Mouse (Mus musculus): ENCODE results near the gene Htr5b. TPM values are rescaled to one million over a fixed set of nuclear protein-coding genes. Genes with fewer than 3 reads are reported as not detected.

Gene Htr5b
- polyA plus RNA-seq, 3 experiments from 2014 or later = not detected

DNA sequence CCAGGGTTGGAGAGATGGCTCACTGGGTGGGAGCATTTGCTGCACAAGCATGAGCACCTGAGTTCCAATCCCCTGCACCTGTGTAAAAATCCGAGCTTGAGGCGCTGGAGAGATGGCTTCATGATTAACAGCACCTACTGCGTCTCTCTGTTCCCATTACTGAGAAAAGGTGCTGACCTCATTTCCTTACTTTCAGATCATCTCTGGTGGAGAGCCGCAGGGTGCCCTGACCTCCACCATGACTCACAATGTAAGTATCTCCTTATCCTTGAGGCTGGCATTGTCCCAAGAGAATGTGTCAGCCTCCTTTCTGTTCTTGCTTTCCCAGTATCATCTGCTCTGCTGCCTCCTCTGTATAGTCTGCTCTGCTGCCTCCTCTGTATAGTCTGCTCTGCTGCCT, 45.2 kb downstream of the Htr5b start:
- no peak for ATAC-seq

DNA sequence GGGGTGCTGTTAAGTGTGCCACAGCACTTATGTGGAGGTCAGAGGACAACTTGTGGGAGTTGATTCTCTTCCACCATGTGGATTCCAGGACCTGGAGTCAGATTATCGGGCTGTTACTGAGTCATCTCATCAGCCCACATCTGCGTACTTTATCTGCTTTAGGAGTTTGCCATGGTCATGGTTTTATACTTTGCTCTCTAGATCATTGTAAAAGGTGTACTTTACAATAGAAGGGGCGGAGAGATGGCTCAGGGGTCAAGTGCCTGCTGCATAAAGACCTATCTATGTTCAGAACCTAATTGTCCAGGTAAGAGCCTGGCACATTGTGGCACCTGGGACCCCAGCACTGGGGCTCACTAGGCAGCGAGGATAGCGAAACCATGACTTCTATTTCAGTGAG, 48.9 kb downstream of the Htr5b start:
- no peak for ATAC-seq

DNA sequence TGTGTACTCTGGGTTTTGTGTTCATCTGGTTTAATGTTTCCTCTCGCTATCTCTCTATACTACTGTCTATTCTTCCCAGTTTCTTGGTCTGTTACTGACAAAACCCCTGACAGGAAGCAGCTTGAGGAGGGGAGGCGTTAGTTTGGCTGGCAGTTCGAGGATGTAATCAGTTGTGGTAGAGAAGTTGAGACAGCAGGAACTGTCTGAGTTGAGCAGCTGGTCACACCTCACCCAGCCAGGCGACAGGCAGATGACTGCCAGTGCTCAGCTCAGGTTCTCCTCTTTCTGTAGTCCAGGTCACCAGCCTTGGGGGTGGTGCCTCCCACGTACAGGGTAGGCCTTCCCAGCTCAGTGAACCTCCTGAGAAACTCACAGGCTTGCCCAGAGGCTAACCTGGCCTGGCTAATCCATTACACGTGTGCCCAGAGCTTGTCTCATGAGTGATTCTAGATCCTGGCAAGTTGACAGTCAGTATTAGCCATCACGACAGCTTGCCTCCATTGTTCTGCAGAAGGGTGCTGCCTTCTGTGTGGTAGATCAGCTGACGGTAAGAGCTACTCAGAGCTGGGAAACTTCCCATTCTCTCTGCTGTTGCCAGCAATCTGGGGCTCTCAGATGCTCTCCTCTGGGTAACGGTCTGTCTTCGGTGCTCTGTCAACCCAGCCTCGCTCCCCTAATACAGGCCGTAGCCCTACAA, 49.8 kb downstream of the Htr5b start:
- ATAC-seq = no peak

DNA sequence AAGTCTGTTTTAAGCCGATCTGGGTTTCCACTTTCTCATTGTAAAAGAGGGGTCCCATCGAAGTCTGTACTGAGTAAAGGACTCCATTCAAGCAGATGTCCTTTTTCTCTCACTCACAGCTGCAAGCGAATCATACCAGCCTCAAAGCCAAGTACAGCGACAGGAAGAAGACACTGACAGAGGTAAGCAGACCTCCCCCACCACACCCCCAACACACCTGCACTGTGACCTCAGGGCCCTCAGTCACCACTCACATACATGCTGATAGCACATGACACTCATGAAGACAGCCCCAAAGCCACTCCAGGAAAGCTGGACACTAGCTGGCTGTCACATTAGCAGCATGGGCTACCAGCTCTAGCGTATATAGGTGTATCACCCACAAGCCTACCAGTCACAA, 50.5 kb downstream of the Htr5b start:
- no peak for ATAC-seq

DNA sequence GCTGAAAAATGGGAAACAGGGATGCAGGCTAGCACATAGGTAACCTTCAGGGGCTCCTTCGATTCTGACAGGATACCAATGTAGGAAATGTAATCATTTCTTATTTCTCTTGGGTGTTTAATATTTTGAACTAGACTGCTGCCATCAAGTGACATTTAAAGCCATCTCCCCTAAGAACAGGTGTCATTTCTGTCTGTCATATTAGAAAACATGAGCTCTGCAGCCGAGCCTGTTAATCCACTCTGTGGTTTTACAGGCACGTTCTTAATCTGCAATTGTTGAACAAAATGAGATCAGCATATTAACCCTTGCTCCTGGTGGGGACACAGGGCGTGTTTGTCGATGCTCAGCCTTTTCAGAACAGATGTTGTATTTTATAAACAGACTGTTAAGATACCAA, 56.8 kb downstream of the Htr5b start:
- no peak for ATAC-seq

DNA sequence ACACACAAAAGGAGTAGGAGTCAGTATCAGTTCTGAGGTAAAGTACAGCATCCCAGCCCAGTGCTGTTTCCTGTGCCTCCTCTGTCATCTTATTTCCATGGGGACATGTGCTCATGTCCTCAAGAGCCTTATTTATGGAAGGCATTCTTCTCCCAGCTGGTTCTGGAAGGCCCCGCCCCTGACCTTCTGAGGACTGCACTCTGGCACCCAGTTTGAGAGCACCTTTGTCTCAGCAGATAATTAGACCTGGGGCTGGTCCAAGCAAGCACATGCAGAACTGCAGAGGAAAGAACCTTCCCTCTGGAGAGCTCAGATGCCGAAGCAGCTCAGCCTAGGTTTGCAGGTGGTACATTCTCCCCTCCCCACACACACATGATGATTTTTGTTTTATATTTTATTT, 60.0 kb downstream of the Htr5b start:
- no peak for ATAC-seq

DNA sequence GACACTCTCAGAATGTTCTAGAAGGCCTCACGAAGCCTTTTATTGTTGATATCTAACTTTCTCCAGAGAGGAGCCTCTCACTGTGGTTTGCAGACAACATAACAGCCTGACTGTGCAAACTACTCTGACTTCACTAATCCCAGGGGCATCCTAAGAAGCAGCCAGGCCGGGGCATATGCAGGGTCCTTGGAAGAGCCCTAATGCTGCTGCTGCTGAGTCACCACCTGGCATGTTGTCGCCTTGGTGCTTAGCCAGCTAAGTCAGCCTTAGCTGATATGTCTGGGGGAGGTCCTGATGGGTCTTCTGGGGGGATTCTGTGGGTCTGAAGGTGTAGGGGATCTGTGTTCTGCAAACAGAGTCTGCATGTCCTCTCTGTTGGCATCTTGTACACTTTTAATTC, 62.0 kb downstream of the Htr5b start:
- no peak for ATAC-seq

DNA sequence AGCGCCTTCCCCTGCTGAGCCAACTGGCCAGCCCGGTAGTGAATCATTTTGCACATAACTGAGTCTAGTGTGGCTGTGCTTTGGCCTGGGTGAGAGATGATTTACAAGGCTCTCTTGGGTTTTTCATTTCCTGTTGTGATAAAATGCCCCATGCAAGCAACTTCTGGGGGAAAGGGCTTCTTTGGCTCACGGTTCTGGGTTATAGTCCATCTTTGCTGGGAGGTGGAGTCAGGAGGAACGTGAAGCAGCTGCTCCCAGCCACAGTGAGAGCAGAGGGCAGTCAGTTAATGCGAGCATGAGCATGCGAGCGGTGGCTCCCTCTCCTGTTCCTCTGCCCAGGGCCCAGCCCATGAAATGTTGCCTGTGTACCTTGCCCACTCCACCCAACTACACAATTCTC, 64.5 kb downstream of the Htr5b start:
- no peak for ATAC-seq

DNA sequence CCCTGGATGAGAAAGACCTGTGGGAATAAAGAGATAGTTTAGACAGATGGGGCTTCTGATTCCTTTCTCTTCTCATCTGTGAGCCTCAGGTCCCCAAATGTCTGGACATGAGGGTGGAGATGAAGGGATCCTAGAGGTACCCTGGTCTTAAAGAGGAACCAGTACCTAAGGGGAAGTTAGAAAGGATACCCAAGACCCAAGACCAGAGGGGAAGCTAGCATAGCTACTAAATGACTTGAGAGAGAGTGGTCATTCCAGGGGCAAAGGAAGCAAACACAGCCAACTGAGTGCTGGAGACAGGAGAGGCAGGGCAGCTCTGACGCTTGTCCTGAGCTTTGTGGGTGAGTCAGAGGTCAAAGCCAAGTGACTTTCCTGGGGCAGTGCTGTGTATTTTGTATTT, 65.6 kb downstream of the Htr5b start:
- ATAC-seq = no peak

DNA sequence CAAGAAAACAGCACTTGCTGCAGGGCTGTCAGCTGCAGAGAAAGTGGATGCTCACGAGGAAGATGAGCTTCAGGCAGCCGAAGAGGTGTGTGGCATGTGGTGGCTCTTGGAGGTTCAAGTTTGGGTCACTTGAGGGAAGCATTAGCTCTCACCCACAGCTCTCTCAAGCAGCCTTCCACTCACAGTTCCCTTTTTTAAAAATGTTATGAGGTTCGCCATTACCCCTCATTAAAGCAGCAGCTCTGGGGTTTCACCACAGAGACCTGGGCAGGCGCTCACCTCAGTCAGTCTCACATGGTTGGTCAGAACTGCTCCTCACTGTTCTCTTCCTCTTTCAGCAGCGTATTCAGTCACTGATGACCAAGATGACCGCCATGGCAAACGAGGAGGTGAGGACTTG, 66.4 kb downstream of the Htr5b start:
- no peak for ATAC-seq

DNA sequence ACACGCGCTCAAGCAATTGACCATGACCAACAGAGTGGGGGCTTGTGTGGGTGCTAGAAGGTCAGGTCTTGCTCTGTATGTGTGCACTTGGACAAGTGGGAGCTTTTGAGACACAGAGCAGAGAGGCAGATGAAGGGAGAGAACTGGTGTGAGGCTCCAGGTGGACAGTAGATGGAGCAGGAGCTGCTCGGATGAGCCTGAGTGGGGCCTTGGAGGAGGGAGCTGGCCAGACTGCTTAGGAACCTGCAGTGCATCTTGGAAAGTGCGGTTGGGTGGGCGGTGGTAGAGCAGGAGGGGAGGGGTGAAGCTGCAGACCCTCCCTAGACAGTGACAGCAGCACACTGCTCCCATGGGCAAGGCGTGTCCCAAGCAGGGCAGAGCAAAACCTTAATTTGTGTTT, 68.2 kb downstream of the Htr5b start:
- no peak for ATAC-seq

Other genes starting within 250 kb of the Htr5b start
- 10 to 100 TPM; 29.6 to 34.8 (median 30.4) TPM for gene Insig2, start 195.9 kb downstream of the Htr5b start, polyA plus RNA-seq (2017; shearing (Covaris generic))
- gene Ccdc93, start 97.4 kb downstream of the Htr5b start, polyA plus RNA-seq (2017; shearing (Covaris generic)) = 10 to 100 TPM; 16.2 to 18.5 (median 16.3) TPM
- gene Ddx18, start 39.5 kb upstream of the Htr5b start, polyA plus RNA-seq (2017; shearing (Covaris generic)) = 100 to 1,000 TPM in 1 of 3 experiments, 10 to 100 TPM in 2; 58.0 to 108 (median 66.5) TPM